Mouse (Mus musculus) lung, postnatal 0 days (tissue): ENCODE results near the gene D430041D05Rik. TPM values are rescaled to one million over a fixed set of nuclear protein-coding genes. Genes with fewer than 3 reads are reported as not detected.

Source experiments
- ATAC-seq: fragments of 200-750 bp; cut with Nextera tagmentation; 2 replicates; pipeline ENCODE4 v1.8.0; 2017; ENCODE audit warnings: moderate library complexity
- DNase-seq: peaks from one replicate; pipeline ENCODE4 v3.0.0-alpha.2; 2016; ENCODE audit warnings: low spot score
- H3K27ac ChIP-seq: fragments of 300-500 bp; sonication (generic); 2 replicates; pipeline ENCODE4 v1.5.1; 2014; ENCODE audit warnings: antibody characterized with exemption, mild to moderate bottlenecking, low read length, mixed read lengths
- H3K27me3 ChIP-seq: fragments of 300-500 bp; sonication (generic); replicated peaks from 2 replicates; pipeline ENCODE4 v1.6.1; 2014; ENCODE audit warnings: low read length, mixed read lengths; ENCODE audit not compliant: insufficient read depth
- H3K36me3 ChIP-seq: fragments of 300-500 bp; sonication (generic); 2 replicates; pipeline ENCODE4 v1.6.1; 2014; ENCODE audit warnings: low read length, mixed read lengths; ENCODE audit not compliant: insufficient read depth
- H3K4me1 ChIP-seq: fragments of 300-500 bp; sonication (generic); 2 replicates; pipeline ENCODE4 v1.6.1; 2014; ENCODE audit warnings: antibody characterized with exemption, low read depth, low read length, mixed read lengths; ENCODE audit not compliant: insufficient read depth
- H3K4me2 ChIP-seq: fragments of 300-500 bp; sonication (generic); replicated peaks from 2 replicates; pipeline ENCODE4 v1.6.1; 2014; ENCODE audit warnings: low read depth, mild to moderate bottlenecking, low read length, moderate library complexity, mixed read lengths
- H3K4me3 ChIP-seq: fragments of 300-500 bp; sonication (generic); 2 replicates; pipeline ENCODE4 v1.5.1; 2014; ENCODE audit warnings: low read depth, low read length
- H3K9ac ChIP-seq: fragments of 300-500 bp; sonication (generic); replicated peaks from 2 replicates; pipeline ENCODE4 v1.6.1; 2014; ENCODE audit warnings: low read depth, mild to moderate bottlenecking
- H3K9me3 ChIP-seq: fragments of 300-500 bp; sonication (generic); 2 replicates; pipeline ENCODE4 v1.6.1; 2016; ENCODE audit warnings: low read length, mixed read lengths
- CTCF ChIP-seq: IDR thresholded peaks from 2 replicates; pipeline ENCODE4 v1.5.1; 2016; ENCODE audit warnings: antibody characterized with exemption, mild to moderate bottlenecking
- EP300 ChIP-seq: IDR thresholded peaks from 2 replicates; pipeline ENCODE4 v1.6.1; 2016; ENCODE audit warnings: antibody characterized with exemption, mild to moderate bottlenecking, control low read depth
- WGBS: fragments of 180-500 bp; shearing (Covaris S2); extraction: QIAGEN DNeasy Blood & Tissue Kit; methylation state at CpG from one replicate; pipeline ENCODE4 v1.1.7; 2014; 5-methylcytosine and 5-hydroxymethylcytosine counted together
- microRNA counts: library from miRNA; unstranded; fragments of <30 nt; microRNA quantifications from one replicate; lab custom pipeline; 2015
- microRNA-seq: library from miRNA; unstranded; fragments of <30 nt; microRNA quantifications from one replicate; pipeline ENCODE4, GENCODE M21; 2016
- polyA plus RNA-seq: library from polyadenylated mRNA; unstranded; fragments of >200 nt; fragmentation: Nextera tagmentation; extraction: Ambion mirVana; gene quantifications from 2 replicates; pipeline ENCODE4 v1.2.1, GENCODE M21; 2015

D430041D05Rik gene
- polyA plus RNA-seq, 1 experiment from 2014 or later: 0.69 TPM

- Histone ChIP-seq H3K9ac (no peak overlapping the region), H3K4me3 (no peak overlapping the region), H3K4me1 (no peaks in the 10 kb centered on the region), H3K4me2 (no peak overlapping the region), H3K27me3 (no peaks in the 10 kb centered on the region), H3K27ac (no peak overlapping the region), H3K9me3 (no peaks in the 10 kb centered on the region), H3K36me3 (no peaks in the 10 kb centered on the region)
- DNase-seq: no peak
- TF ChIP-seq CTCF: no peak
- no peak for TF ChIP-seq EP300
- 66% methylated on average over 2 of the region's 2 CpGs for WGBS
- ATAC-seq: no peak
These were observed 317.5 kb downstream of the D430041D05Rik start for GRCm38 (mm10) chr2:104093305-104093704.

MicroRNAs within 50 kb of the gene (microRNA counts, 519-probe panel; counts per million panel counts)
- 3,919 counts per million, percentile 33 among the panel's probes with 10 or more counts for microRNA mmu-miR-1902 (lab: Ali Mortazavi, UCI)

Small RNAs within 50 kb of the gene (microRNA-seq; reads per million reads assigned to microRNA genes)
- not detected for gene Mir1902

Other genes with a start within 250 kb of the D430041D05Rik start
- 17.5 and 18.4 TPM in 2 replicates for gene Hipk3, start 83.4 kb upstream of the D430041D05Rik start, polyA plus RNA-seq
- 31.5 and 33.7 TPM in 2 replicates for gene Cstf3, start 179.5 kb upstream of the D430041D05Rik start, polyA plus RNA-seq